Mouse (Mus musculus) embryo, embryonic 9.5 days (tissue): ENCODE data around the gene Ndufv3.
A peak's percentile ranks its signal among the peaks of the same experiment; 100 is the strongest.
"Not testable (repeated sequence)": the region's sequence is repeated elsewhere in the genome, so short reads cannot be mapped to it uniquely, and the experiment has no call there.

Source experiments
- DNase-seq: peaks from one replicate; pipeline ENCODE4 v3.0.0-alpha.2; 2017; ENCODE audit errors: extremely low spot score

The Ndufv3 gene

GRCm38 (mm10) chr17:31511792-31512495, 8.0 kb upstream of the Ndufv3 start:
- DNase-seq: peak; percentile 93

- no peak for DNase-seq
These were observed 7.3 kb upstream of the Ndufv3 start for GRCm38 (mm10) chr17:31512593-31512992.

GRCm38 (mm10) chr17:31514696-31515095, 5.2 kb upstream of the Ndufv3 start:
- DNase-seq: no peak

- DNase-seq: no peak
These were observed 470 bp upstream of the Ndufv3 start for GRCm38 (mm10) chr17:31519344-31519945.

- DNase-seq: peak; percentile 28
These were observed 980 bp downstream of the Ndufv3 start for GRCm38 (mm10) chr17:31520895-31521294.

GRCm38 (mm10) chr17:31521948-31522347, 2.0 kb downstream of the Ndufv3 start:
- no peak for DNase-seq

- DNase-seq: no peak
These were observed 5.2 kb downstream of the Ndufv3 start for GRCm38 (mm10) chr17:31525114-31525513.

- DNase-seq: no peak
These were observed 5.9 kb downstream of the Ndufv3 start for GRCm38 (mm10) chr17:31525816-31526215.

GRCm38 (mm10) chr17:31529314-31529713, 9.4 kb downstream of the Ndufv3 start:
- peak; percentile 33 for DNase-seq

- DNase-seq: no peak
These were observed 11.7 kb downstream of the Ndufv3 start for GRCm38 (mm10) chr17:31531441-31532158.

GRCm38 (mm10) chr17:31532331-31532730, 12.4 kb downstream of the Ndufv3 start:
- DNase-seq: not testable (repeated sequence)

GRCm38 (mm10) chr17:31535358-31535757, 15.4 kb downstream of the Ndufv3 start:
- no peak for DNase-seq

- DNase-seq: peak; percentile 33
These were observed 16.1 kb downstream of the Ndufv3 start for GRCm38 (mm10) chr17:31535871-31536629.

GRCm38 (mm10) chr17:31540101-31540500, 20.2 kb downstream of the Ndufv3 start:
- DNase-seq: no peak

- no peak for DNase-seq
These were observed 21.0 kb downstream of the Ndufv3 start for GRCm38 (mm10) chr17:31540809-31541459.

GRCm38 (mm10) chr17:31541460-31541831, 21.5 kb downstream of the Ndufv3 start:
- DNase-seq: no peak

GRCm38 (mm10) chr17:31543574-31543973, 23.7 kb downstream of the Ndufv3 start:
- no peak for DNase-seq

GRCm38 (mm10) chr17:31546444-31547196, 26.7 kb downstream of the Ndufv3 start:
- DNase-seq: no peak

- no peak for DNase-seq
These were observed 28.1 kb downstream of the Ndufv3 start for GRCm38 (mm10) chr17:31547974-31548373.

- DNase-seq: no peak
These were observed 29.5 kb downstream of the Ndufv3 start for GRCm38 (mm10) chr17:31549389-31549788.

GRCm38 (mm10) chr17:31552601-31553000, 32.7 kb downstream of the Ndufv3 start:
- not testable (repeated sequence) for DNase-seq
